Mouse (Mus musculus) heart, embryonic 10.5 days (tissue): Measurements from ENCODE around the gene 2700081O15Rik. TPM values are rescaled to one million over a fixed set of nuclear protein-coding genes. Genes with fewer than 3 reads are reported as not detected.
A peak's percentile ranks its signal among the peaks of the same experiment; 100 is the strongest.

Experiments
- DNase-seq: peaks from one replicate; pipeline ENCODE4 v3.0.0-alpha.2; 2017; ENCODE audit warnings: low spot score
- H3K27ac ChIP-seq: fragments of 300-500 bp; sonication (generic); 2 replicates; pipeline ENCODE4 v1.5.1; 2016; ENCODE audit warnings: mild to moderate bottlenecking
- H3K27me3 ChIP-seq: fragments of 300-500 bp; sonication (generic); 2 replicates; pipeline ENCODE4 v1.6.1; 2016; ENCODE audit warnings: mild to moderate bottlenecking; ENCODE audit not compliant: poor library complexity, insufficient read depth, severe bottlenecking
- H3K36me3 ChIP-seq: fragments of 300-500 bp; sonication (generic); 2 replicates; pipeline ENCODE4 v1.6.1; 2016; ENCODE audit warnings: mild to moderate bottlenecking, moderate library complexity
- H3K4me1 ChIP-seq: fragments of 300-500 bp; sonication (generic); 2 replicates; pipeline ENCODE4 v1.6.1; 2016; ENCODE audit warnings: mild to moderate bottlenecking
- H3K4me3 ChIP-seq: fragments of 300-500 bp; sonication (generic); 2 replicates; pipeline ENCODE4 v1.5.1; 2016; ENCODE audit warnings: mild to moderate bottlenecking, moderate library complexity
- H3K9me3 ChIP-seq: fragments of 300-500 bp; sonication (generic); 2 replicates; pipeline ENCODE4 v1.6.1; 2016; ENCODE audit warnings: mild to moderate bottlenecking, moderate library complexity
- WGBS: fragments of 180-500 bp; shearing (Covaris S2); methylation state at CpG from one replicate; pipeline ENCODE4 v1.1.7; 2016; 5-methylcytosine and 5-hydroxymethylcytosine counted together
- polyA plus RNA-seq: library from polyadenylated mRNA; unstranded; fragments of >200 nt; fragmentation: Nextera tagmentation; extraction: Ambion mirVana; gene quantifications from 2 replicates; pipeline ENCODE4 v1.2.1, GENCODE M21; 2016

The 2700081O15Rik gene
- polyA plus RNA-seq, 1 experiment from 2014 or later, result 5.1 TPM

DNA sequence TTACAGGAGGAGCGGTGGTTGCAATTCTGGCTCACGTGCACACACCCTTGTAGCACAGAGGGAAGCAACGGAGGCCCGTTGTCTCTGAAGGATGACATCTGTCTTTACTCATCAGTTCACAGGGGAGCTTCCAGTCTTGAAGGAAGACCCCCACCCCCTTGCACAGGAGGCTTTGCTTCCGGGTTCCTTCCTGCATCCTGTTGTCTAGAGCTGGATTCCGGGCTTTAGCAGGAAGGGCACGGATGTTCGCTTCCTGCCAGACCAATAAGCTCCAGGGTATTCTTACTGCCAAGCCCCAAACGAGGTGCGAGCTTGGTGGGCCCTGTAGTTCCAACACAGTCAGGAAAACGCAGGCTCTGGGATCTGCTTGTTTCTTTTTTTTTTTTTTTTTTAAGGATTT is 16.8 kb upstream of the 2700081O15Rik start:
- Histone ChIP-seq H3K4me3 (peak overlapping the region; percentile 15; the same call in 1 of the 2 replicates), H3K36me3 (no peaks in the 10 kb centered on the region), H3K27me3 (peaks cover 11% of the 10 kb centered on the region), H3K9me3 (no peaks in the 10 kb centered on the region), H3K27ac (0 out of 2 replicates have a peak overlapping the region, but pooled peaks have one; percentile 10), H3K4me1 (peaks cover 3% of the 10 kb centered on the region)
- 65% methylated on average over 11 of the region's 11 CpGs for WGBS
- DNase-seq, result no peak

DNA sequence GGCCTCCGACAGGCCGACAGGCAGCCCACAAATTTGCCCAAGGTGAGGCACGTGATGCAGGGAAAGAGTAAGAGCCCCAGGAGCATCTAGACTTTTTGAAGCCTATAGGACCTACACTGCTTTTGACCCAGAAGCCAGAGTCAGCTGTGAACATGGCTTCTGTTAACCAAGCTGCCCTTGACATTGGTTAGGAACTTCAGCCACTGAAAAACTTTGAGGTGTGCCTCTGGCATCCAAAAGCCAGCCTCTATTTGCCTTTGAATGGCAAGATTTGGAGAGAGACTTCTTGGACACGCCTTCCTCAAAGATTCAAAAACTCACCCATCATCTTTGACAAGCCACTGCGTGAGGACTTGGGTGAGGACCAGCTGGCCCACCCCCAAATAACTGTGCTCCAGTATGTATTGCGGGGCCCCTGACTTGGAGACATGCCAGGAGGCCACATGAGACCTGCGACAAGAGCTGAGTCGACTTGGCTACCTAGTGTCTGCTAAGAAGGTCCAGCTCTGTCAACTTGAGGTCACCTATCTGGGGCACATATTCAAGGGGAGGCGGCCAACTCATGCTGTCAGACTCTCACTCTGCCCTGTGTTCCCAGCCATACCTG is 12.7 kb upstream of the 2700081O15Rik start:
- DNase-seq, result no peak
- peaks cover 3% of the 10 kb centered on the region for H3K4me1 ChIP-seq
- WGBS, result 76% methylated on average over 9 of the region's 9 CpGs
- H3K27me3 ChIP-seq, result peaks cover 4% of the 10 kb centered on the region
- no peaks in the 10 kb centered on the region for H3K9me3 ChIP-seq
- no peak overlapping the region for H3K27ac ChIP-seq
- H3K36me3 ChIP-seq, result no peaks in the 10 kb centered on the region
- H3K4me3 ChIP-seq, result no peak overlapping the region

DNA sequence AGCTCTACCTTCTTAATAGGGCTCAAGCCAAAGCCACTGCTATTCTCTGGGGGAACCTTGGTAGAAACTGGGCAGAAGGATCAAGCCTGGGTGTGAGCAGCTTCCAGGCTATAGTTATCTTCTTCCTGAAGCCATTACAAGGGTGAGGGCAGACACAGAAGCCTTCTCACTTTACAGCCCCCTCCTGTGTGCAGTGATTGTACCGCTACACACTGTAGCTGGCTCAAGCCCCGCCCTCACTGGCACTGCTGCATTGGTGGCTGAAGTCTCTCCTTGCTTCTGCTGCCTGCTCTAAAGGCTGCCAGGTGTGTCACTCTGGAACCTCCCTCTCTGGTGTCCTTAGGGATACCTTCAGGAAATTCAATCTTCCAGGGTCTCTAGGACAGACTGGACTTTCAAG is 5.1 kb upstream of the 2700081O15Rik start:
- no peaks in the 10 kb centered on the region for H3K9me3 ChIP-seq
- 36% methylated on average over 2 of the region's 2 CpGs for WGBS
- H3K36me3 ChIP-seq, result no peaks in the 10 kb centered on the region
- no peak for DNase-seq
- H3K4me1 ChIP-seq, result peaks cover 14% of the 10 kb centered on the region
- H3K4me3 ChIP-seq, result no peak overlapping the region
- no peak overlapping the region for H3K27ac ChIP-seq
- no peaks in the 10 kb centered on the region for H3K27me3 ChIP-seq

- peak overlapping the region; percentile 91 for H3K4me3 ChIP-seq
- H3K4me1 ChIP-seq, result peaks cover 40% of the 10 kb centered on the region
- H3K9me3 ChIP-seq, result no peaks in the 10 kb centered on the region
- 37% methylated on average over 22 of the region's 22 CpGs for WGBS
- H3K27me3 ChIP-seq, result peaks cover 7% of the 10 kb centered on the region; the same call in 1 of the 2 replicates
- DNase-seq, result no peak
- peaks cover 14% of the 10 kb centered on the region for H3K36me3 ChIP-seq
- peak overlapping the region; percentile 99 for H3K27ac ChIP-seq
Measured at GRCm38 (mm10) chr19:7415916-7416833, 1.2 kb upstream of the 2700081O15Rik start.

- Histone ChIP-seq H3K9me3 (no peaks in the 10 kb centered on the region), H3K36me3 (peaks cover 34% of the 10 kb centered on the region), H3K27me3 (peaks cover 7% of the 10 kb centered on the region; the same call in 1 of the 2 replicates), H3K4me1 (peaks cover 60% of the 10 kb centered on the region), H3K4me3 (peak overlapping the region; percentile 91), H3K27ac (peak overlapping the region; percentile 99)
- under 1% methylated on average over 56 of the region's 59 CpGs for WGBS
- DNase-seq, result no peak
Measured at GRCm38 (mm10) chr19:7417911-7418849, 755 bp downstream of the 2700081O15Rik start.

DNA sequence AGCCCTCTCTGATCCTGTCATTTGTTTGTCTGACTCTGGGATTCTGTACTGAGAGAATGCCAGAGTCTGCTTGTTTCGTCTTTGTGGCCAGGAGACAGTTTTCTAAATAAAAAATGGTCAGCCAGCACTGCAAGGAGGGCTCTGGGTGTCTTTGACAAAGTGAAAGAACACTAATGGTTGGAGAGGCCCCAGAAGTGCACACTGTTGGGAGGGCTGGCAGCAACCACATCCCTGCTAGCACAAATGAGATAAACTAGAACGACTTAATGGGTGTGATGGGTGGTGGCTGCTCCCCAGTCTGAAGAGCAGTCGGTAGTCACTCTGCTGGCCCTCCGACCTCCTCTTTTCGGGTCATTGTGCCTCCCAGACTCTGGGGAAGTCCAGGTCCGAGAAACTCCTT is 1.7 kb downstream of the 2700081O15Rik start:
- no peaks in the 10 kb centered on the region for H3K9me3 ChIP-seq
- WGBS, result 21% methylated on average over 6 of the region's 6 CpGs
- peaks cover 44% of the 10 kb centered on the region for H3K36me3 ChIP-seq
- DNase-seq, result no peak
- peak overlapping the region; percentile 11; the same call in 1 of the 2 replicates for H3K27ac ChIP-seq
- peak overlapping the region; percentile 91 for H3K4me3 ChIP-seq
- H3K4me1 ChIP-seq, result peaks cover 70% of the 10 kb centered on the region
- peaks cover 7% of the 10 kb centered on the region; the same call in 1 of the 2 replicates for H3K27me3 ChIP-seq

DNA sequence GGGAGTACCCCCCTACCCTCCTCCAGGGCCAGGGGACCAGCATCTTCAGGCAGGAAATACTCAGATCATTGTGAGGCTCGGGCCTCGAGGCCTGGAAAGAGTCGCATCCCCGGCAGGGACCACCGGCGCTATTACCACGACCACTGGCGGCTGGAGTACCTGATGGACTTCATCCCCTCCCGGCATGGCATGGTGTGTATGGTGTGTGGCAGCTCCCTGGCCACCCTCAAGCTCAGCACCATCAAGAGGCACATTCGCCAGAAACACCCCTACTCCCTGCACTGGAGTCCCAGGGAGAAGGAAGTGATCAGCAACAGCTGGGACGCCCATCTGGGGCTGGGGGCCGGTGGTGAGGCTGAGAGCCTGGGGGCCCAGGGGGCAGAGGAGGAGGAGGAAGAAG is 2.7 kb downstream of the 2700081O15Rik start:
- peak overlapping the region; percentile 91 for H3K4me3 ChIP-seq
- H3K27ac ChIP-seq, result no peak overlapping the region
- peaks cover 76% of the 10 kb centered on the region for H3K4me1 ChIP-seq
- no peak for DNase-seq
- H3K27me3 ChIP-seq, result peaks cover 7% of the 10 kb centered on the region; the same call in 1 of the 2 replicates
- WGBS, result 70% methylated on average over 12 of the region's 12 CpGs
- H3K9me3 ChIP-seq, result no peaks in the 10 kb centered on the region
- H3K36me3 ChIP-seq, result peaks cover 53% of the 10 kb centered on the region

DNA sequence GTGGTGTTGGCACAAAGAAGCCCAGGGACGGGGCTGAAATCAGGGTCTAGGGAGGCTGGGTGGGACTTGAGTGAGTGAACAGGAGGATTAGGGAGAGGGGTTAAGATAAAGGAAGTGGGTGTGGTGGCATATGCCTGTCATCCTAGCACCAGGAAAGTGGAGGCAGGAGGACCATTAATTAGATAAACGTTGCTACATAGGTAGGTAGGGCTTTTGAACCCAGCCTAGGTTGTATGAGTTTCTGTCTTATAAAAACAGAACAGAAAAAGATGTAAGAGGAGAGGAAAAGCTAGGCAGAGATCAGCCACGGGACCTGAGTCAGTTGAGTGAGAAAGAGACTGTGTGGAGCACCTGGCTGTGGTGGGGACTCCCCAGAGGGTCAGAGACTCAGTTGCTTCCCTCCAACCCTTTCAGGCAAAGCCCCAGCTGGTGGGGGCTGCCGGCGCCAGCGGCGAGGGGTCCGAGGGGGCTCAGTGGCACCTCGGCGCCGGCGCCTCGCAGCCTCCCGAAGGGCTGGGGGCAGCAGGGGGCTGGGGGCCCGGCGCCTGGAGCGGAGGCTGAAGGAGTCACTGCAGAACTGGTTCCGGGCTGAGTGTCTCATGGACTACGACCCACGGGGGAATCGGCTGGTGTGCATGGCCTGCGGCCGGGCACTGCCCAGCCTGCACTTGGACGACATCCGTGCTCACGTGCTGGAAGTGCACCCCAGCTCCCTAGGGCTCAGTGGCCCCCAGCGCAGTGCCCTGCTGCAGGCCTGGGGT is 3.6 kb downstream of the 2700081O15Rik start:
- Histone ChIP-seq H3K4me3 (peak overlapping the region; percentile 9; the same call in 1 of the 2 replicates), H3K27me3 (peaks cover 7% of the 10 kb centered on the region; the same call in 1 of the 2 replicates), H3K4me1 (peaks cover 72% of the 10 kb centered on the region), H3K36me3 (peaks cover 59% of the 10 kb centered on the region), H3K9me3 (no peaks in the 10 kb centered on the region), H3K27ac (peak overlapping the region; percentile 5; the same call in 1 of the 2 replicates)
- DNase-seq, result no peak
- 63% methylated on average over 27 of the region's 27 CpGs for WGBS

- Histone ChIP-seq H3K27me3 (peaks cover 7% of the 10 kb centered on the region; the same call in 1 of the 2 replicates), H3K4me1 (peaks cover 63% of the 10 kb centered on the region), H3K27ac (peak overlapping the region; percentile 80), H3K36me3 (peaks cover 68% of the 10 kb centered on the region), H3K9me3 (no peaks in the 10 kb centered on the region), H3K4me3 (peak overlapping the region; percentile 47)
- DNase-seq, result peak; percentile 90
- 10% methylated on average over 48 of the region's 48 CpGs for WGBS
Measured at GRCm38 (mm10) chr19:7421602-7422591, 4.5 kb downstream of the 2700081O15Rik start.

- Histone ChIP-seq H3K27ac (peak overlapping the region; percentile 80), H3K27me3 (peaks cover 7% of the 10 kb centered on the region; the same call in 1 of the 2 replicates), H3K9me3 (no peaks in the 10 kb centered on the region), H3K4me3 (peak overlapping the region; percentile 47), H3K4me1 (peaks cover 63% of the 10 kb centered on the region), H3K36me3 (peaks cover 75% of the 10 kb centered on the region)
- DNase-seq, result no peak
- 15% methylated on average over 35 of the region's 35 CpGs for WGBS
Measured at GRCm38 (mm10) chr19:7422656-7423027, 5.2 kb downstream of the 2700081O15Rik start.
